Mouse (Mus musculus): ENCODE data around the gene Zmiz1.

DNA sequence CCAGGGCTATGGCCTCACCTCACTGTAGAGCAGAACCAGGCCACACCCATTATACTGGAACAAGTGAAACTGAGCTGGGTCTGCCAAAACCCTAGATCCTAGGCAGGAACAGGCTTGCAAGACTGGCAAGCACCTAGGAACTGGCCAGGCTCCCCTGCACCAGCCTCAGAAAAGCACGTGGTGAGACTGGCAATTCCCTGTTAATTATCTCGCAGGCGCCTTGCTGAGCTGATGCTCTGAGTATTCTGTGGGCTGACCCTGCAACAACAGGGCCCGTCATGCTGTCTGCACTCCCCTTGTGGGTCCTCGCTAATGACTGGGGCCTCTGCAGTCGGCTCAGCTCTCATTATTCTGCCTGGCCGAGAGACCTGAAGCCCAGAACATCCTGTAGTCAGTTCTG lies 177.3 kb downstream of the Zmiz1 start:
- TF ChIP-seq POLR2A (IDR thresholded peaks at IDR 0.05; ENCODE audit: insufficient read length, low read depth): no peak
- TF ChIP-seq POLR2AphosphoS2 (IDR thresholded peaks at IDR 0.05; ENCODE audit: insufficient read length, low read depth): no peak
- TF ChIP-seq MAX (IDR thresholded peaks at IDR 0.05; ENCODE audit: low read depth): no peak
- TF ChIP-seq E2F4 (IDR thresholded peaks at IDR 0.05; ENCODE audit: insufficient read depth): no peak
- TF ChIP-seq MYOD1 (IDR thresholded peaks at IDR 0.05; ENCODE audit: control insufficient read depth in 1 of 3, insufficient read length in 2 of 3, low read depth in 2 of 3): no peak
- TF ChIP-seq CEBPB (IDR thresholded peaks at IDR 0.05; ENCODE audit: insufficient read depth, poor library complexity, severe bottlenecking): no peak
- no peak for TF ChIP-seq TCF12 (IDR thresholded peaks at IDR 0.05; ENCODE audit: insufficient read depth, poor library complexity, severe bottlenecking)
